Mouse (Mus musculus): ENCODE measurements around the gene Tnfsf4. TPM values are rescaled to one million over a fixed set of nuclear protein-coding genes. Genes with fewer than 3 reads are reported as not detected.

The Tnfsf4 gene
- polyA plus RNA-seq, 1 experiment from 2014 or later = not detected

DNA sequence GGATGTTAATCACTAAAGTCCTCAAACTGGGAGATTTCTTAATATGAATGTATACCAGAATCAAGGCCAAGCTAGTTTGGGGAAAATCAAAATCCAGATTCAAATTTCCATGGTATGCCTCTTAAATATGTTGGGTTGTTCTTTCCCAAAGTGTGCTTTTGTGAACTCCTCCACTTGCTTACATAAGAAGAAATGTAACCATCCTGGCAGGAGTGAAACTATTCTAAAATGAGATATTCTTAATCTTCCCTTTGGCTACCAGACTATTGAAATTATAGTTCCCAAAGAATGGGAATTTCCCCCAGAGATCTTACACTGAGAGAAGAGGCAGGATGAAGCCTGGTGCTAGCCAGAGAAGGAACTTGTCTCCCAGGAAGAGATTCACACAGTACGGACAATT is 57.0 kb downstream of the Tnfsf4 start:
- H3K36me3 ChIP-seq = no peaks in the 10 kb centered on the region
- H3K9me3 ChIP-seq = no peaks in the 10 kb centered on the region
- ATAC-seq (ENCODE audit: insufficient number of reproducible peaks, insufficient read depth, low FRiP score, low TSS enrichment, low read depth) = no peak
- H3K9ac ChIP-seq (replicated peaks) = no peak overlapping the region
- no peaks in the 10 kb centered on the region for H3K27me3 ChIP-seq
- H3K4me3 ChIP-seq (replicated peaks) = no peak overlapping the region
- no peak overlapping the region for H3K4me2 ChIP-seq
- no peak overlapping the region for H3K27ac ChIP-seq
- WGBS = 80% methylated on average over 1 of the region's 1 CpGs
- H3K4me1 ChIP-seq (replicated peaks) = no peaks in the 10 kb centered on the region

DNA sequence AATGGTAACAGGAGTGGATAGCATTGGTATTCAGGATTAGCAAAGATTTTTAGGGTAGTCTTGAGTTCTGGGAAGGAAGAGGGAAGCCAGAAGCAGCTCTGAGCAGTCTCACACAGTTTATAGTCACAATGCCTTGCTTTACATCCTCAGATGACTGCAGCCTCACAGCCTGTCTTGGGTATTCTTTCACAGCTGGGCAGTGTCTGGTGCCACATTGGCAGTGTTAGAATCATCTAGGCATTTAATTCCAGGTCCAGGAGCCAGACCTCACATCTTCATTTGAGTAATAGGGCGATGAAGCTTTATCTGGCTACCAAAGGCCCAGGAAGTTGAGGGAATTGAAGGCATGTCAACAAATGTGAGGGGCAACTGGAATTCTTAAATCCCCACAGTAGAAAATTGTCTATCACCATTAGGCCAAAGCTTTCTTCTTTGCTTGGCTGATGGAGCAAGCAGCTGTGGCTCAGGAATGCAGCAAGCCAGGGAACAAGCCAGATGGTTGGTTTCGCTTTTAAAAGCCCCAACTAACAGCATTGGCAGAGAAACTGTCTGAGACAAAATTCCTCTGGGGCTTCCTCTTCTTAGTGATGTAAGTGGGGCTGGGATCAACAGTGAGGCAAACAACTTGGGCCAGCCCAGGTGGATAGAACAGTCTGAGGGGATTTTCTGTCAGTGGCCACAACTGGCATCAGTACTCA is 68.3 kb downstream of the Tnfsf4 start:
- Histone ChIP-seq H3K27me3 (no peaks in the 10 kb centered on the region), H3K27ac (peak overlapping the region; percentile 59; the same call in 1 of the 2 replicates), H3K36me3 (no peaks in the 10 kb centered on the region), H3K9ac (replicated peaks) (no peak overlapping the region), H3K9me3 (no peaks in the 10 kb centered on the region), H3K4me1 (replicated peaks) (peaks cover 9% of the 10 kb centered on the region), H3K4me2 (no peak overlapping the region), H3K4me3 (replicated peaks) (no peak overlapping the region)
- peak; percentile 71; the same call in 1 of the 2 replicates for ATAC-seq (ENCODE audit: insufficient number of reproducible peaks, insufficient read depth, low FRiP score, low TSS enrichment, low read depth)
- 54% methylated on average over 2 of the region's 2 CpGs for WGBS

Other genes starting within 250 kb of the Tnfsf4 start
- gene Tex50, start 236.1 kb upstream of the Tnfsf4 start, polyA plus RNA-seq (2016; fragmentation: Nextera tagmentation; extraction: Ambion mirVana) = 0.18 and 0.23 TPM in 2 replicates
- gene Prdx6, start 144.2 kb upstream of the Tnfsf4 start, polyA plus RNA-seq (2016; fragmentation: Nextera tagmentation; extraction: Ambion mirVana) = 499 and 503 TPM in 2 replicates
- not detected in 2 replicates for gene Tnfsf18, start 99.2 kb downstream of the Tnfsf4 start, polyA plus RNA-seq (2016; fragmentation: Nextera tagmentation; extraction: Ambion mirVana)